Mouse (Mus musculus) CH12.LX (cell line): ENCODE measurements around the gene Sgpp2.

ENCODE experiments used
- CTCF ChIP-seq, 2 experiments: IDR thresholded peaks in 1 of 2; conservative IDR thresholded peaks in 1 of 2; 2 replicates each; pipeline ENCODE4 v1.5.1; 2011 to 2012; ENCODE audit warnings: low read depth in 2 of 2, low read length in 2 of 2, improper control_type of control experiment in 1 of 2, inconsistent platforms in 1 of 2, mild to moderate bottlenecking in 1 of 2, moderate library complexity in 1 of 2
- E2F4 ChIP-seq: IDR thresholded peaks from 2 replicates; pipeline ENCODE4 v1.6.1; 2011; ENCODE audit warnings: low read depth, low read length, improper control_type of control experiment; ENCODE audit not compliant: insufficient replicate concordance
- ELF1 ChIP-seq: IDR thresholded peaks from 2 replicates; pipeline ENCODE4 v1.6.1; 2014; ENCODE audit warnings: low read depth, mild to moderate bottlenecking, inconsistent platforms, low read length, improper control_type of control experiment
- EP300 ChIP-seq: IDR thresholded peaks from 2 replicates; pipeline ENCODE4 v1.6.1; 2011; ENCODE audit warnings: low read length, improper control_type of control experiment
- HCFC1 ChIP-seq: IDR thresholded peaks from 2 replicates; pipeline ENCODE4 v1.6.1; 2012; ENCODE audit warnings: low read depth, mild to moderate bottlenecking, inconsistent platforms, low read length, improper control_type of control experiment
- MAX ChIP-seq: IDR thresholded peaks from 2 replicates; pipeline ENCODE4 v1.6.1; 2011; ENCODE audit warnings: low read length, improper control_type of control experiment
- PAX5 ChIP-seq: IDR thresholded peaks from 2 replicates; pipeline ENCODE4 v1.6.1; 2012; ENCODE audit warnings: low read length, inconsistent platforms, mixed read lengths
- POLR2A ChIP-seq: IDR thresholded peaks from 2 replicates; pipeline ENCODE4 v1.6.1; 2011; ENCODE audit warnings: low read depth, mild to moderate bottlenecking, improper control_type of control experiment, low read length
- RAD21 ChIP-seq: IDR thresholded peaks from 2 replicates; pipeline ENCODE4 v1.6.1; 2011; ENCODE audit warnings: low read depth, mild to moderate bottlenecking, low read length, improper control_type of control experiment, moderate library complexity
- TBP ChIP-seq: conservative IDR thresholded peaks from 2 replicates; pipeline ENCODE4 v1.6.1; 2011; ENCODE audit warnings: low read depth, low read length, improper control_type of control experiment
- ZNF384 ChIP-seq: IDR thresholded peaks from 2 replicates; pipeline ENCODE4 v1.6.1; 2012; ENCODE audit warnings: low read depth, low read length, improper control_type of control experiment, inconsistent platforms

GRCm38 (mm10) chr1:78373836-78374235, 63.7 kb downstream of the Sgpp2 start:
- TF ChIP-seq EP300: no peak
- TF ChIP-seq HCFC1: no peak
- no peak for TF ChIP-seq MAX
- no peak for TF ChIP-seq RAD21
- TF ChIP-seq ZNF384: no peak
- no peak for TF ChIP-seq ELF1
- TF ChIP-seq TBP: no peak
- TF ChIP-seq PAX5: no peak
- TF ChIP-seq CTCF (conservative IDR thresholded peaks at IDR 0.05 in 1 of 2, IDR thresholded peaks at IDR 0.05 in 1 of 2; ENCODE audit: low read depth in 2 of 2, low read length in 2 of 2): no peak
- TF ChIP-seq POLR2A: no peak
- no peak for TF ChIP-seq E2F4
